Mouse (Mus musculus) urinary bladder, postnatal 10 days (tissue): ENCODE data around the gene Vav2.

Experiments
- DNase-seq: peaks from one replicate; pipeline ENCODE4 v3.0.0; 2022; ENCODE audit warnings: low spot score

The Vav2 gene

GRCm38 (mm10) chr2:27318197-27318596, 108.6 kb downstream of the Vav2 start:
- DNase-seq = no peak

GRCm38 (mm10) chr2:27316167-27316566, 110.7 kb downstream of the Vav2 start:
- no peak for DNase-seq

- DNase-seq = no peak
Measured at GRCm38 (mm10) chr2:27314269-27314668, 112.6 kb downstream of the Vav2 start.

GRCm38 (mm10) chr2:27312500-27312899, 114.3 kb downstream of the Vav2 start:
- no peak for DNase-seq

GRCm38 (mm10) chr2:27311606-27312005, 115.2 kb downstream of the Vav2 start:
- DNase-seq = no peak

GRCm38 (mm10) chr2:27310908-27311307, 115.9 kb downstream of the Vav2 start:
- DNase-seq = no peak

- DNase-seq = no peak
Measured at GRCm38 (mm10) chr2:27310221-27310620, 116.6 kb downstream of the Vav2 start.

- no peak for DNase-seq
Measured at GRCm38 (mm10) chr2:27306628-27307027, 120.2 kb downstream of the Vav2 start.

- no peak for DNase-seq
Measured at GRCm38 (mm10) chr2:27304741-27305140, 122.1 kb downstream of the Vav2 start.

GRCm38 (mm10) chr2:27304074-27304473, 122.8 kb downstream of the Vav2 start:
- DNase-seq = no peak

GRCm38 (mm10) chr2:27301444-27302111, 125.3 kb downstream of the Vav2 start:
- DNase-seq = no peak

- no peak for DNase-seq
Measured at GRCm38 (mm10) chr2:27300725-27301443, 125.9 kb downstream of the Vav2 start.

GRCm38 (mm10) chr2:27296656-27297406, 130.0 kb downstream of the Vav2 start:
- no peak for DNase-seq

- DNase-seq = no peak
Measured at GRCm38 (mm10) chr2:27294777-27295176, 132.1 kb downstream of the Vav2 start.

- DNase-seq = peak; percentile 52
Measured at GRCm38 (mm10) chr2:27289019-27289418, 137.8 kb downstream of the Vav2 start.

GRCm38 (mm10) chr2:27286971-27287710, 139.7 kb downstream of the Vav2 start:
- DNase-seq = no peak

- no peak for DNase-seq
Measured at GRCm38 (mm10) chr2:27284441-27284840, 142.4 kb downstream of the Vav2 start.

- no peak for DNase-seq
Measured at GRCm38 (mm10) chr2:27281771-27282170, 145.1 kb downstream of the Vav2 start.

GRCm38 (mm10) chr2:27280920-27281611, 145.8 kb downstream of the Vav2 start:
- no peak for DNase-seq

GRCm38 (mm10) chr2:27278859-27279258, 148.0 kb downstream of the Vav2 start:
- no peak for DNase-seq

GRCm38 (mm10) chr2:27268325-27268724, 158.5 kb downstream of the Vav2 start:
- DNase-seq = no peak

- no peak for DNase-seq
Measured at GRCm38 (mm10) chr2:27265819-27266218, 161.0 kb downstream of the Vav2 start.
